Mouse (Mus musculus) kidney, adult 2 months (tissue): ENCODE measurements around the gene Plcb3.

Experiments
- CTCF ChIP-seq: fragments of 200-500 bp; conservative IDR thresholded peaks from 2 replicates; pipeline ENCODE4 v1.5.1; 2011; ENCODE audit warnings: low read depth, mild to moderate bottlenecking, control low read depth, low read length, moderate library complexity, mixed read lengths; ENCODE audit not compliant: insufficient read depth, insufficient read length
- POLR2A ChIP-seq: fragments of 200-500 bp; IDR thresholded peaks from one replicate; pipeline ENCODE4 v1.6.1; 2011; ENCODE audit warnings: low read depth, low read length, control low read depth

DNA sequence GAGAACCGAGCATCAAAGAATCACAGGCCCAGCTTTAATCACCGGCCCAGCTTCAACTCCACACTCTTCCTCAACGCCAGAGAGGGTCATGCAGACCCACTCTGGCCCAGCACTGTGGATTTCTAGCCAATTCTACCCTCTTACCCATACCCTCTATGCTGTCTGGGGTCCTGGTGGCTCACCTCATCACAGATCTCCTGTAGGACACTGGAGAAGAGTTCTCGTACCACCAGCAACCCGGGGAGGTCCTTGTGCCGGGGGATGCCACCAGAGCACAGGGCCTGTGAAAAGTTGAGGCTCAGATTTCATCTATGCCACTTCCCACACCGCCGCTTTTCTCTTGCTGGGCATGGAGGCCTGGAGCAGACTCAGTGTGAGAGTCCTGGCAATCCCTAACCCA is 18.2 kb upstream of the Plcb3 start:
- TF ChIP-seq POLR2A (no peak), CTCF (no peak)
